Mouse (Mus musculus) kidney, adult 2 months (tissue): ENCODE data around the gene Tekt5.

Source experiments
- CTCF ChIP-seq: fragments of 200-500 bp; conservative IDR thresholded peaks from 2 replicates; pipeline ENCODE4 v1.5.1; 2011; ENCODE audit warnings: low read depth, mild to moderate bottlenecking, control low read depth, low read length, moderate library complexity, mixed read lengths; ENCODE audit not compliant: insufficient read depth, insufficient read length
- POLR2A ChIP-seq: fragments of 200-500 bp; IDR thresholded peaks from one replicate; pipeline ENCODE4 v1.6.1; 2011; ENCODE audit warnings: low read depth, low read length, control low read depth

GRCm38 (mm10) chr16:10351050-10351636, 44.1 kb downstream of the Tekt5 start:
- TF ChIP-seq POLR2A (no peak), CTCF (no peak)
